Mouse (Mus musculus) ES-Bruce4 (cell line): ENCODE measurements around the gene Tnks2.

ENCODE experiments used
- CTCF ChIP-seq: IDR thresholded peaks from one replicate; pipeline ENCODE4 v1.8.1; 2011; ENCODE audit warnings: low read depth, low read length
- POLR2A ChIP-seq: IDR thresholded peaks from one replicate; pipeline ENCODE4 v1.8.1; 2011; ENCODE audit warnings: low read length; ENCODE audit not compliant: insufficient read depth

DNA sequence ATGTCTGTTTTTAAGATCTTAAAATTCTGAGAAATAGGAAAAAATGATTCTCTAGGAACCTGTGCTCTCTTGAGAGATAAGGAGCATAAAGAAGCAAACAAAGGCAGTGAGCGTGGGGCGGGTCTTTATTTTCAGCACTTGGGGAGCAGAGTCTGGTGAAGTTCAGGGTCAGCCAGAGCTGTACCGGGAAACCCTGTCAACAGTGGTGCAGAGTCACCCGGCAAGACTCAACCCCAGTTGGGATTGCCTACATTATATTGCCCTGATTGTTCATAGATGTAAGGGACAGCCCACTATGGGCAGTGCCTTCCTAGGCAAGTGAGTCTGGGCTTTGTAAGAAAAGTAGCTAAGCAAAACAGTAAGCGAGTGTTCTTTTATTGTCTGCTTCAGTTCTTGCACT lies 11.9 kb downstream of the Tnks2 start:
- no peak for TF ChIP-seq POLR2A
- no peak for TF ChIP-seq CTCF
